Mouse (Mus musculus): ENCODE measurements at regions not wholly inside any gene's neighbourhood (a gene's known extent, or its start where the extent isn't known, plus 50 kb on each side); places are given as distances from the start of the nearest gene placed in this dataset.

DNA sequence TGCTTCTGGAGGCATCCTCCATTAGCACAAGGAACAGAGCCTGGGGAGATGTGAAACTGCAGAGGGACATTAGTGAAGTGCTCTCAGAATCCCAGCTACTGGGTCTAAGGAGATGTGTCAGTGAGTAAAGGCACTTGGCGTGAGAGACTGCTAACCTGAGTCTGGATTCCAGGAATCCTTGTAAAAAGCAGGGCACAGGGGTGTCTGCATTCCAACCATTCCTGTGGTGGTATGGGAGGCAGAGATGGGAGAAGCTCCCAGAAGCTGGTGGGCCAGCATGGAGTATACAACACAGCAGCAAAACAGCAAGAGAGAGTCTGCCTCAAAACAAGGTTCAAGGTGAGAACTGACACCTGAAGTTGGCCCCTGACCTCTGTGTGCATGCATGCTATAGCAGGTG is 118.9 kb downstream of the Mid1ip1 start:
- no peaks in the 10 kb centered on the region for H3K4me1 ChIP-seq (ENCODE audit: control insufficient read depth, insufficient read depth, low read length)
- no peaks in the 10 kb centered on the region for H3K36me3 ChIP-seq (ENCODE audit: control insufficient read depth, insufficient read depth, low read length)
- DNase-seq, result no peak
- H3K27me3 ChIP-seq (replicated peaks; ENCODE audit: control insufficient read depth, insufficient read depth, low read length), result no peaks in the 10 kb centered on the region
- 72% methylated on average over 1 of the region's 1 CpGs for WGBS
- no peak overlapping the region for H3K27ac ChIP-seq (ENCODE audit: insufficient read depth, low read depth, low read length)
- H3K4me3 ChIP-seq (ENCODE audit: insufficient read depth, low read depth, low read length), result no peak overlapping the region
- TF ChIP-seq POLR2A (IDR thresholded peaks at IDR 0.05; ENCODE audit: low read depth, low read length) (no peak), CTCF (conservative IDR thresholded peaks at IDR 0.05; ENCODE audit: insufficient read depth, insufficient read length, low read depth, low read length) (no peak)

DNA sequence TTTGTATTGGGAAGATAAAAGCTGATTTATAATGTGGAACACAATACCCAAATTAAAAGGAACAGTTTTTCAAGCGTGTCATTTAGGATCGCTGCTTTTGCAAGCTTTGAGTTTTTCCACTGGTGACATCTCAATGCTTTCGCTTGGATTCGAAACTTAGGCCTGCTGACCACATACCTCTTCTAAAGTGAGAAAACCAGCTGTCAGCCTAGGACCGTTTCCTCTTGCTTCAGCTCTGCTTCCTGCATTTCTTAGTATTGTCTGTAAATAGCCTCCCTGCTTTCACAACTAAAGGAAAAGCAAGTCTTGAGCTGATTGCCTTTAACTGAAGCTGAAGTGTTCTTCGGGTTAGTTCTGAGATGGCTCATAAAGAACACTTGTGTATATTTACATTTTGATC is 142.3 kb downstream of the Mid1ip1 start:
- Histone ChIP-seq H3K36me3 (ENCODE audit: control insufficient read depth, insufficient read depth, low read length) (no peaks in the 10 kb centered on the region), H3K4me3 (ENCODE audit: insufficient read depth, low read depth, low read length) (no peak overlapping the region), H3K27ac (ENCODE audit: insufficient read depth, low read depth, low read length) (no peak overlapping the region), H3K4me1 (ENCODE audit: control insufficient read depth, insufficient read depth, low read length) (no peaks in the 10 kb centered on the region), H3K27me3 (replicated peaks; ENCODE audit: control insufficient read depth, insufficient read depth, low read length) (no peaks in the 10 kb centered on the region)
- WGBS, result 55% methylated on average over 6 of the region's 6 CpGs
- TF ChIP-seq POLR2A (IDR thresholded peaks at IDR 0.05; ENCODE audit: low read depth, low read length) (no peak), CTCF (conservative IDR thresholded peaks at IDR 0.05; ENCODE audit: insufficient read depth, insufficient read length, low read depth, low read length) (no peak)
- DNase-seq, result peak; percentile 27

DNA sequence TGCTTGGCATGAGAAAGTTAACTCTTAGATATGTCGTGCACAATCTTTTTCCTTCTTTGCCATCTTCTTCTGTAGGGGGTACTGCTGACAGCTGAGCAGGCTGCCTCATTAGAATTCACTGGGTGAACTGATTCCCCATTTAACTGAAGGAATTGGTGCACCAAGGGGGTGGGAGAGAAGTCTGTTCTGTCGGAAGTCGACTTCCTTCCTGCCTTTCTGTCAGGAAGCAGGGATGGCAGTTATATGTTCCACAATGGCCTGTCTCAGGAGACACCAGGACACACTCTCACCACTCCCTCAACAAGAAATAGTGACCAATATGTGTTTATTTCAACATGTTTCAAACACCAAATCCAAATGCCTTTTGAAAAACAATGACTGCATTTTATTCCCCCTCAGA is 142.9 kb downstream of the Mid1ip1 start:
- H3K27me3 ChIP-seq (replicated peaks; ENCODE audit: control insufficient read depth, insufficient read depth, low read length), result no peaks in the 10 kb centered on the region
- 44% methylated on average over 3 of the region's 3 CpGs for WGBS
- H3K4me1 ChIP-seq (ENCODE audit: control insufficient read depth, insufficient read depth, low read length), result no peaks in the 10 kb centered on the region
- no peaks in the 10 kb centered on the region for H3K36me3 ChIP-seq (ENCODE audit: control insufficient read depth, insufficient read depth, low read length)
- no peak for DNase-seq
- H3K4me3 ChIP-seq (ENCODE audit: insufficient read depth, low read depth, low read length), result no peak overlapping the region
- H3K27ac ChIP-seq (ENCODE audit: insufficient read depth, low read depth, low read length), result peak overlapping the region; percentile 23; the same call in 1 of the 2 replicates
- TF ChIP-seq POLR2A (IDR thresholded peaks at IDR 0.05; ENCODE audit: low read depth, low read length) (no peak), CTCF (conservative IDR thresholded peaks at IDR 0.05; ENCODE audit: insufficient read depth, insufficient read length, low read depth, low read length) (no peak)

DNA sequence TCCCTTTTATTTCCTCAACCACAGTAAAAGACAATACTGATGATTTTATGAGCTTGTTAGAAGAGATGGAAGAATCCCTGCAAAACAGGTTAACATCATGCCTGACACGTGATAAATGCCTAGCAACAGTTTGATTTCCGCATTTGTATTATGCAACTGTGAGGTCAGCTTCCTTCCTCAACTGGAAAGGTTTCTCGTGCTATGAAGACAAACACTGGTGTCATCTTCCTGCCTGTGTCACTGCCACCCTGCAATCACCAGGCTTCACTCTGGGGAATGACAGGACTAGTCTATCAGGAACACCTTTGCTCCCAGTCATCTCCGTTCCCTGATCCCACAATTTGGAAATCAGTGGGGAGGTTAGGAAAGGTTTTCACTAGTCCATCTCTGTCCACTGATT is 156.8 kb downstream of the Mid1ip1 start:
- WGBS, result 67% methylated on average over 4 of the region's 4 CpGs
- no peaks in the 10 kb centered on the region for H3K27me3 ChIP-seq (replicated peaks; ENCODE audit: control insufficient read depth, insufficient read depth, low read length)
- no peak for TF ChIP-seq POLR2A (IDR thresholded peaks at IDR 0.05; ENCODE audit: low read depth, low read length)
- no peak for TF ChIP-seq CTCF (conservative IDR thresholded peaks at IDR 0.05; ENCODE audit: insufficient read depth, insufficient read length, low read depth, low read length)
- no peak overlapping the region for H3K4me3 ChIP-seq (ENCODE audit: insufficient read depth, low read depth, low read length)
- no peaks in the 10 kb centered on the region for H3K36me3 ChIP-seq (ENCODE audit: control insufficient read depth, insufficient read depth, low read length)
- DNase-seq, result peak; percentile 9
- no peak overlapping the region for H3K27ac ChIP-seq (ENCODE audit: insufficient read depth, low read depth, low read length)
- 0 out of 2 replicates have a peak, but pooled peaks cover 2% of the 10 kb centered on the region for H3K4me1 ChIP-seq (ENCODE audit: control insufficient read depth, insufficient read depth, low read length)

DNA sequence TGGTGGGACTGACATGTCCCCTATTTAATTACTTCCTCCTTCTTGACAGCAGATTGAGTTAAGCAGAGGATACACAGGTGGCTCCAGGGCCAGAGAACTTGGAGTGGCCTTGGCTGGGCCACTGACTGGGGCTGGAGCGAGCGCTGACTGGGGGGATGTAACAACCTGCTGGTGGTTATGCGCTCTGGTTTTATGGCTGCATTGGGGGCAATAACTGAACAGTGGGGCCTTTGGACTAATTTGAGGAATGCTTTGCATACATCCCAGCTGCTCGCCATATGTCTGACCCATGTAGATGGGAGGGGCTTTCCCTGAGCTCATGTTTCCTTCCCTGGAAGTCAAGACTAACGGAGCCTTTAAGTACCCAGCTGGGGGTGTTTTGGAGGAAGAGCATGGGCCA is 163.0 kb downstream of the Mid1ip1 start:
- no peaks in the 10 kb centered on the region for H3K27me3 ChIP-seq (replicated peaks; ENCODE audit: control insufficient read depth, insufficient read depth, low read length)
- 78% methylated on average over 5 of the region's 5 CpGs for WGBS
- H3K27ac ChIP-seq (ENCODE audit: insufficient read depth, low read depth, low read length), result no peak overlapping the region
- H3K4me1 ChIP-seq (ENCODE audit: control insufficient read depth, insufficient read depth, low read length), result no peaks in the 10 kb centered on the region
- no peaks in the 10 kb centered on the region for H3K36me3 ChIP-seq (ENCODE audit: control insufficient read depth, insufficient read depth, low read length)
- no peak for TF ChIP-seq CTCF (conservative IDR thresholded peaks at IDR 0.05; ENCODE audit: insufficient read depth, insufficient read length, low read depth, low read length)
- no peak for TF ChIP-seq POLR2A (IDR thresholded peaks at IDR 0.05; ENCODE audit: low read depth, low read length)
- no peak for DNase-seq
- no peak overlapping the region for H3K4me3 ChIP-seq (ENCODE audit: insufficient read depth, low read depth, low read length)

DNA sequence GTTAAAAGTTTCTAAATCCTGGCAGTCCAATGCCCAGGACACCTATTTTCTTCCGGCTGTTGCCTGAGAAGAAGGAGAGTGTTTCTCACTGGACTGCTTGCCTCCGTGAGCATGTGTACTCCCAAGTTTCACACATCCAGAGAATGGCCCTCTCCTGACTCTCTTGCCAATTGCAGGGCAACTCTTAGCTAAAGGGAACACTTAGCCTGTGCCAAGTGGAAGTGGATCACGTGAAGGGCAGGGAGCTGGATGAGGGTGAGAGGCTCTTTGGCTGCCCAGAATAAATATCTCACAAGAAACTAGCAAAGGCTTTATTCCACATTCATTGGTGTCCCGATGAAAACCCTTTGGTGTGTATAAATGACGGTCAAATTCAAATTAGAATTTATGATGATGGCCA is 164.1 kb downstream of the Mid1ip1 start:
- 74% methylated on average over 5 of the region's 5 CpGs for WGBS
- no peak for TF ChIP-seq POLR2A (IDR thresholded peaks at IDR 0.05; ENCODE audit: low read depth, low read length)
- TF ChIP-seq CTCF (conservative IDR thresholded peaks at IDR 0.05; ENCODE audit: insufficient read depth, insufficient read length, low read depth, low read length), result no peak
- H3K27ac ChIP-seq (ENCODE audit: insufficient read depth, low read depth, low read length), result no peak overlapping the region

DNA sequence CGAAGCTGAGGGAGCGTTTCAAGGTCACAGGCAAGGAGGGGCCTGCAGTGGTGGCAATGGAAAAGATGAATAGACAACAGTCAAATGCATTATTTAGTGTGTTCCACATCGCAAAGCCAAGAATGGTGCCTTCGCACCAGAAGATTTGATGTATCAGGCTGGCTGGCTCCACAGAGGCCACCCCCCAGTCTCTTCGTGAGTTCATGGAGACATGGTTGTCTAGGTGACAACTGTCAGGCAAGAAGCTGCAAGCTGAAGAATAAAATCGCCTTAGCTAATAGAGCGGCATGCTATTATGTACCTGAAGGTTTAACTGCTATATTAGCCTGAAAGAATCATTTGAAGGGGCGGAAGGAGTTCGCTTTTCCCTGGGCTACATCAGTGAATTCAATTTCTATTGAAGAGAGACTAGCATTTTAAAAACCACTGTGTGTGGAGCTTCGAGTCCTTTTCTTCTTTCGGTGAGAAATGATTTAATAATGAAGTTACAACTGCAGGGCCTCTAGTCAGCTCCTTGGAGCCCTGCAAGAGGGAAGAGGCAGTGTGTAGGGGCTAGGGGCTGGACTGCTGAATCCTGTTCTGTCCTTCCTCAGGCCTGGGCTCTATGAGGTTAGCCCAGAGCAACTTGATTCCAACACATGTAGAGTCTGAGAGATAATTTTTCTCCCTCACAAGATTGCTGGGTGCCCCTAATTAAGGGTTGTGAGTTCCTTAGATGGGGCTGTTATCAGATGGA is 169.1 kb downstream of the Mid1ip1 start:
- Histone ChIP-seq H3K27ac (ENCODE audit: insufficient read depth, low read depth, low read length) (no peak overlapping the region), H3K4me1 (ENCODE audit: control insufficient read depth, insufficient read depth, low read length) (no peaks in the 10 kb centered on the region), H3K36me3 (ENCODE audit: control insufficient read depth, insufficient read depth, low read length) (no peaks in the 10 kb centered on the region), H3K4me3 (ENCODE audit: insufficient read depth, low read depth, low read length) (no peak overlapping the region), H3K27me3 (replicated peaks; ENCODE audit: control insufficient read depth, insufficient read depth, low read length) (no peaks in the 10 kb centered on the region)
- DNase-seq, result no peak
- 74% methylated on average over 11 of the region's 11 CpGs for WGBS
- no peak for TF ChIP-seq CTCF (conservative IDR thresholded peaks at IDR 0.05; ENCODE audit: insufficient read depth, insufficient read length, low read depth, low read length)
- TF ChIP-seq POLR2A (IDR thresholded peaks at IDR 0.05; ENCODE audit: low read depth, low read length), result no peak

More for the DNA sequence above, 164.1 kb downstream of the Mid1ip1 start:
- peak; percentile 17 for DNase-seq
- no peak overlapping the region for H3K4me3 ChIP-seq (ENCODE audit: insufficient read depth, low read depth, low read length)
- H3K27me3 ChIP-seq (replicated peaks; ENCODE audit: control insufficient read depth, insufficient read depth, low read length), result no peaks in the 10 kb centered on the region
- no peaks in the 10 kb centered on the region for H3K4me1 ChIP-seq (ENCODE audit: control insufficient read depth, insufficient read depth, low read length)
- H3K36me3 ChIP-seq (ENCODE audit: control insufficient read depth, insufficient read depth, low read length), result no peaks in the 10 kb centered on the region
